Mouse (Mus musculus) cortical plate, adult 2 months (tissue): ENCODE data around the gene Pilrb1.

Experiments
- CTCF ChIP-seq: fragments of 200-500 bp; IDR thresholded peaks from 2 replicates; pipeline ENCODE4 v1.5.1; 2011; ENCODE audit warnings: mild to moderate bottlenecking, control low read depth, low read length; ENCODE audit not compliant: insufficient read depth; ENCODE audit errors: extremely low read depth
- POLR2A ChIP-seq: fragments of 200-500 bp; IDR thresholded peaks from 2 replicates; pipeline ENCODE4 v1.6.1; 2011; ENCODE audit warnings: mild to moderate bottlenecking, low read length, control low read depth; ENCODE audit not compliant: insufficient read depth; ENCODE audit errors: extremely low read depth

DNA sequence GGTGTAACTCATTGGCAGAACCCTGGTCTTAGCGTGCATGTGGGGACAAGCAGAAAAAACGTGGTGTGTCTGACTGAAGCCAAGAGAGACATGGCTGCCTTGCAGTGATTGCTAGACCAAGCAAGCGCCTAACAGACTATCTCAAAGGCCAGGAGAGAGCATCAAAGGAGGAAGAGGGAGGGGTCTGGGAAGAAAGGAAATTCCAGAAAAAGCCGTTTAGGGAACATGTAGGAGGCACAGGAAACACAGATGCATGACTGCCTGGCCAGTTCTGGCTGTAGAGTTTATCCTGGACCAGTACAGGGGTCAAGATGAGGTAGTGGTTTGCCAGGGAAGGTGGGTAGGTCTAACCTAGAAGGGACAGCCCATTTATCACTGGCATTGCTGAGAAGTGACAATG lies 24.4 kb downstream of the Pilrb1 start:
- TF ChIP-seq POLR2A (no peak), CTCF (no peak)
